Mouse (Mus musculus) midbrain, embryonic 10.5 days (tissue): ENCODE data around the gene Hmces. TPM values are rescaled to one million over a fixed set of nuclear protein-coding genes. Genes with fewer than 3 reads are reported as not detected.

Experiments
- DNase-seq: peaks from one replicate; pipeline ENCODE4 v3.0.0-alpha.2; 2017; ENCODE audit warnings: low spot score
- H3K27ac ChIP-seq: fragments of 300-500 bp; sonication (generic); replicated peaks from 2 replicates; pipeline ENCODE4 v1.5.1; 2016; ENCODE audit warnings: mild to moderate bottlenecking
- H3K27me3 ChIP-seq: fragments of 300-500 bp; sonication (generic); 2 replicates; pipeline ENCODE4 v1.6.1; 2016; ENCODE audit warnings: low read depth, mild to moderate bottlenecking; ENCODE audit not compliant: poor library complexity, severe bottlenecking
- H3K36me3 ChIP-seq: fragments of 300-500 bp; sonication (generic); 2 replicates; pipeline ENCODE4 v1.6.1; 2016; ENCODE audit warnings: mild to moderate bottlenecking, moderate library complexity
- H3K4me1 ChIP-seq: fragments of 300-500 bp; sonication (generic); 2 replicates; pipeline ENCODE4 v1.6.1; 2016
- H3K4me3 ChIP-seq: fragments of 300-500 bp; sonication (generic); 2 replicates; pipeline ENCODE4 v1.5.1; 2016; ENCODE audit warnings: mild to moderate bottlenecking, moderate library complexity
- H3K9me3 ChIP-seq: fragments of 300-500 bp; sonication (generic); replicated peaks from 2 replicates; pipeline ENCODE4 v1.6.1; 2016; ENCODE audit warnings: mild to moderate bottlenecking
- WGBS: fragments of 180-500 bp; shearing (Covaris S2); methylation state at CpG from one replicate; pipeline ENCODE4 v1.1.7; 2016; 5-methylcytosine and 5-hydroxymethylcytosine counted together
- polyA plus RNA-seq: library from polyadenylated mRNA; unstranded; fragments of >200 nt; fragmentation: Nextera tagmentation; extraction: Ambion mirVana; gene quantifications from 2 replicates; pipeline ENCODE4 v1.2.1, GENCODE M21; 2016

Hmces gene
- polyA plus RNA-seq, 1 experiment from 2014 or later = 56.8 TPM

DNA sequence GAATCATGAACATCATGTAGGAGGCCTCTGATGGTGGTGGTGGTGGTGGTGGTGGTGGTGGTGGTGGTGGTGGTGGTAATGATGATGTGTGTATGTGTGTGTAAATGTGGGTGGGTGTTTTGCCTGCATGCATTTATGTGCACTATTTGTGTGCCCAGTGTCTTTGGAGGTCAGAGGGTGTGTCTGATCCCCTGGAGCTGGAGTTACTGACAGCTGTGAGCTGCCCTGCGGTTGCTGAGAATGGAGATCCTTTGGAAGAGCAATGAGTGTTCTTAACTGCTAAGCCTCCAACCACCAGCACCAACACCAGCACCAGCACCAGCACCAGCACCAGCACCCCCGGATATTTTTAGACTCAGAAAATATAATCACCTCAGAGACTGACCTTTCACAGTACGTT lies 31.5 kb upstream of the Hmces start:
- Histone ChIP-seq H3K36me3 (no peaks in the 10 kb centered on the region), H3K27ac (no peak overlapping the region), H3K4me1 (no peaks in the 10 kb centered on the region), H3K9me3 (no peaks in the 10 kb centered on the region), H3K27me3 (no peaks in the 10 kb centered on the region), H3K4me3 (no peak overlapping the region)
- no peak for DNase-seq
- WGBS = 87% methylated on average over 3 of the region's 3 CpGs

DNA sequence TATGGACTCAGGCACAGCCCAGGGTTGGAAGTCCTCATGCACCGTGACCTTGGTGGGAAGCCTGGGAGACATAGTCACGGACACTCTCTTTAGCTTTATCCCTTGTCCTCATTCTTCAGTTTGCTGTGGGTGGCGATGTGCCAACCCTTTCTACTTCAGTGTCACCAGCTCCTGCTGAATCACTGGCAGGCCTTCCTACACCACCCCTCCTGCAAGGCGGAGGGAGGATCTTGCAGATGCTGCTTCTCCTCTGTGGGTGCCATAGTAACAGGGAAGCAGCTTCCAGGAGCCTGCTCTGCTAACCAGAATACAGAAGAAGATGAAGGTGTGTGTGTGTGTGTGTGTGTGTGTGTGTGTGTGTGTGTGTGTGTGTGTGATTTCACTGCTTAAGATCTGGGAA lies 30.9 kb upstream of the Hmces start:
- Histone ChIP-seq H3K4me3 (no peak overlapping the region), H3K27ac (no peak overlapping the region), H3K9me3 (no peaks in the 10 kb centered on the region), H3K36me3 (no peaks in the 10 kb centered on the region), H3K27me3 (no peaks in the 10 kb centered on the region), H3K4me1 (no peaks in the 10 kb centered on the region)
- no peak for DNase-seq
- 71% methylated on average over 4 of the region's 4 CpGs for WGBS

DNA sequence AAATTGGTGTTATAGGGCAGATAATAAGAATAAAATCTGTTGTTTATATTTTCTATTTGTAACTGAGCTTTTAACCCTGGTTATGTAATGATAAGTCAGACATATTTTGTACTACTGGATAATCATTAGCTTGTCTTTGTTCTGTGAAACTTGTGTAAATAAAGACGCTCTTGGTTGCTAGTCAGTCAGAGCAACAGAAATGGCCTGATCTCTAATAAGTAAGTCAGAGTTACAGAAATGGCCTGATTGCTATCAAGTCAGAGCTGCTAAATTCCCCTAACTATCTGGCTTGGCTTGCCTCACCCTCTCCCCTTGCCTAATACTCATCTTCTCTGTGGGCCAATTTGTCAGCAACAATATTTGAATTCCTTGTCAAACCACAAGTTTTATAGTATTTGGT lies 27.0 kb upstream of the Hmces start:
- H3K36me3 ChIP-seq = peaks cover 28% of the 10 kb centered on the region
- H3K27me3 ChIP-seq = no peaks in the 10 kb centered on the region
- no peak overlapping the region for H3K27ac ChIP-seq
- H3K4me3 ChIP-seq = no peak overlapping the region
- 84% methylated on average over 1 of the region's 1 CpGs for WGBS
- no peak for DNase-seq
- H3K9me3 ChIP-seq = no peaks in the 10 kb centered on the region
- peaks cover 11% of the 10 kb centered on the region for H3K4me1 ChIP-seq

DNA sequence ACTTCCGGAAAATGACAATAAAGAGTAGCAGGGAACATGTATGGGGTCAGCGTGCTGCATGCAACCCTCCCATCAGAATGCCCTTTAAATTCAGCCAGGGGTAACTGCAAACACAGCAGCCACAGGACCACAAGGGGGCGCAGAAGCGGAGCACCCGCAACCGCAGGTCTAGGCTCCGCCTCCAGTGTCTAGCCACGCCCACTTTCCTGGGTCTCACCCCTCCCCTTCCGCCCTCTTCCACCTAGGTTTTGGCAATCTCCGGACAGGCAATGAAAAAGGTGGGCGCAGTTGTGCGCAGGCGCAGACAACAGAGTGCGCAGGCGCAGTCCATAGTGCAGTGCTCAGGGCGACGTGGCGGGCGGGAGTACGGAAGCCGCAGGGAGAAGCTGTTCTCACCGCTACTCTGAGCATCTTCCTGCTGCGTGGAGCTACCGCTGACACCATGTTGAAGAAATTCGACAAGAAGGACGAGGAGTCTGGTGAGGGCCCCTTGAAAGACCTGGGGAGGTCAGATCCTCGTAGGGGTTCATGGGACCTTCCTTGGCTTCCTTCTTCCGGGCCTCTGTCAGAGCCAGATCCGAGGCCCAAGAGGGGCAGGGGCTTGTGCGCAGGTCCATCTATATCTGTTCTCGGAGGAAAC lies 26.0 kb upstream of the Hmces start, which contains the start of gene Copg1:
Gene Copg1 (plus strand): TSS at position 221 of the 640 bp plus-strand sequence.
- Histone ChIP-seq H3K4me3 (peak within 1 kb of the TSS; percentile 74), H3K4me1 (peaks cover 11% of the 10 kb centered on the region), H3K9me3 (no peaks in the 10 kb centered on the region), H3K36me3 (peaks cover 38% of the 10 kb centered on the region), H3K27me3 (no peaks in the 10 kb centered on the region), H3K27ac (peak within 1 kb of the TSS; percentile 89)
- WGBS = under 1% methylated on average over 31 of the region's 31 CpGs
- peak; percentile 100 for DNase-seq

DNA sequence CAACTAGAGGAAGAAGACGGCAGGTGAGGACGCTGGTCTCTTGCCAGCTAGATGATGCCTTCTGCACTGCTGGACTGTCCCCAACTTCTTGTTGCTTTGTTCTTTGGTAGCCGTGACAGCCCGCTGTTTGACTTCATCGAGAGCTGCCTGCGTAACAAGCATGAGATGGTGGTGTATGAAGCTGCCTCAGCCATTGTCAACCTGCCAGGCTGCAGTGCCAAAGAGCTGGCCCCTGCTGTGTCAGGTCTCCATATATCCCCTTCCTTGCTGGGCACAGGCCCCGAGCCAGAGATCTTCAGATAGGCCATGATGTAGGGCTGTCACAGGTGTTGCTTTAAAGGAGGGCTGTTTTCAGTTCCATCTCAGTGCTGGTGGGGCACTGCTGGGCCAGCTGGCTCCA lies 19.8 kb upstream of the Hmces start:
- H3K4me3 ChIP-seq = no peak overlapping the region
- no peaks in the 10 kb centered on the region for H3K27me3 ChIP-seq
- no peak for DNase-seq
- no peak overlapping the region for H3K27ac ChIP-seq
- WGBS = 94% methylated on average over 7 of the region's 7 CpGs
- H3K4me1 ChIP-seq = peaks cover 2% of the 10 kb centered on the region
- peaks cover 98% of the 10 kb centered on the region for H3K36me3 ChIP-seq
- no peaks in the 10 kb centered on the region for H3K9me3 ChIP-seq

DNA sequence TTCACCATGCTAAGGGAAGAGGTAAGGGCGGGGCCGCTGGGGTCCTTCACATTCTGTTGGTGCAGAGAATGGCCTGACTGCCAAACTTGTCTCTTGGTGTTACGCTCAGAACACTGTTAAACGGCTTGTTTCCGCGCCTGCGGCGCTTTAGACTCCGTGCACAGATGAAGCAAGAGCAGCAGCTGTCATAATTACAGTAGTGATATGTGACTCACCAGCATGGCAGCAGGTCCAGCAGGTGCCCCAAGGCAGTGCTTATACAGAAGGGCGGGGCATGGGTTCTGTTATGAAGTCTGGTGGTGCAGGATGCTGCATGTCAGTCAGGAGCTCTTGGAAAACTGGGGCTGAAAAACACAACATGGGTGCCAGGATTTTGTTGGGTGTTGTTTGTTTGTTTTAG lies 15.7 kb upstream of the Hmces start:
- H3K4me1 ChIP-seq = no peaks in the 10 kb centered on the region
- H3K36me3 ChIP-seq = peaks cover 99% of the 10 kb centered on the region
- 95% methylated on average over 10 of the region's 10 CpGs for whole genome bisulfite sequencing
- no peaks in the 10 kb centered on the region for H3K9me3 ChIP-seq
- H3K4me3 ChIP-seq = no peak overlapping the region
- no peak for DNase-seq
- H3K27me3 ChIP-seq = no peaks in the 10 kb centered on the region
- no peak overlapping the region for H3K27ac ChIP-seq

DNA sequence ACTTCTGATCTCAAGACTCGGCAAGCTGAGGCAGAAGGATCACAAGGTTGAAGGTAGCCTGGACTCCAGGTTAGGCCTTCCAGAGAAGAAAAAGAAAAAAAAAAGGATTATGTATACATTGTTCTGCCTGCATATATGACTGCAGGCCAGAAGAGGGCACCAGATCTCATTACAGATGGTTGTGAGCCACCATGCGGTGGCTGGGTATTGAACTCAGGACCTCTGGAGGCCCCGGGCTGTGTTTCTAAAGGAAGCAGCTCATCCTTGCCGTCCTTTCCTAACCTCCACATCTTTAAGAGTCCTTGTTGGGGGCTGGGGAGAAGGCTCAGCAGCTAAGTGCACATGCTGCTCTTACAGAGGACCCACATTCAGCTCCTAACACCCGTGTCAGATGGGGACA lies 7.1 kb upstream of the Hmces start:
- Histone ChIP-seq H3K27ac (no peak overlapping the region), H3K36me3 (peaks cover 98% of the 10 kb centered on the region), H3K27me3 (no peaks in the 10 kb centered on the region), H3K9me3 (no peaks in the 10 kb centered on the region), H3K4me1 (no peaks in the 10 kb centered on the region), H3K4me3 (no peak overlapping the region)
- 71% methylated on average over 5 of the region's 5 CpGs for WGBS
- DNase-seq = no peak

DNA sequence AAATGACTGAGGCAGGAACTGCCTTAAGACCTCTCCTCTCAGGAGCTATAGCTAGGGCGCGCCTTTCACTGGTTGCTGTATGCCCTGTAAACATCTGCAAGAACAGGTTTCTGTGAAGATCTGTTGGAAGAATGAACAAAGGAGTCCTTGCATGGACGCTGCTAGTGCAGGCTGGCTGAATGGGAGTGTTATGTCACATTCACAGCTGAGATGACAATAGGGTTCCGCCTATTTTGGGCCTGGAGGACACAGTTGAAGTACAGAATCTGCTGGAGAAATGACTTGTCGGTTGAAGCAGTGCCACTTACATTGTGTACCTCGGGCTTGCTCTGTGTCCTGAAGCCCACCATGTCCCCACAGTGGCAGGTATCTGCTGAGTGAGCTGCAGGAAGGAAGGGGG lies 4.6 kb upstream of the Hmces start:
- no peak overlapping the region for H3K4me3 ChIP-seq
- H3K36me3 ChIP-seq = peaks cover 90% of the 10 kb centered on the region
- 90% methylated on average over 6 of the region's 6 CpGs for WGBS
- H3K4me1 ChIP-seq = peaks cover 7% of the 10 kb centered on the region
- H3K27me3 ChIP-seq = no peaks in the 10 kb centered on the region
- no peak for DNase-seq
- H3K27ac ChIP-seq = no peak overlapping the region
- H3K9me3 ChIP-seq = no peaks in the 10 kb centered on the region

DNA sequence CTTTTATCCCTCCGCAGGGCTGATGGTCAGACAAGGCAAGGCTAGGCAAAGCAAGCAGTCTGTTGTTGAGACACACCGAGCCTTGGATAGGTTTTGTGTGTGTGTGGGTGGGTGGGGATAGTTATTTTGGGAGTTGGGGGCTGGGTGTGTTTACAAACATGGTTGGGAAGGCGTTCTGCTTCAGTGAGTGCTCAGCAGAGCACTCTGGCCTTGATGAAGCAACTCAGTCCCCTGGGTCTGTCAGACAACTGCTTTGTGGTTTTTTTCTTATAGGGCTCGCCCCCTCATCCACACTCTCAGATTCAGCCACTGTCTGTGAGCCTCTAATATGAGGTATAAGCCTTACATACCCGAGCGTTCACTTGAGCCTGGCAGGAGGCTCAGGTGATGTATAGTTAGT lies 2.2 kb upstream of the Hmces start:
- 91% methylated on average over 6 of the region's 6 CpGs for WGBS
- no peak for DNase-seq
- Histone ChIP-seq H3K9me3 (no peaks in the 10 kb centered on the region), H3K27ac (no peak overlapping the region), H3K36me3 (peaks cover 75% of the 10 kb centered on the region), H3K4me3 (no peak overlapping the region), H3K4me1 (peaks cover 19% of the 10 kb centered on the region), H3K27me3 (no peaks in the 10 kb centered on the region)

DNA sequence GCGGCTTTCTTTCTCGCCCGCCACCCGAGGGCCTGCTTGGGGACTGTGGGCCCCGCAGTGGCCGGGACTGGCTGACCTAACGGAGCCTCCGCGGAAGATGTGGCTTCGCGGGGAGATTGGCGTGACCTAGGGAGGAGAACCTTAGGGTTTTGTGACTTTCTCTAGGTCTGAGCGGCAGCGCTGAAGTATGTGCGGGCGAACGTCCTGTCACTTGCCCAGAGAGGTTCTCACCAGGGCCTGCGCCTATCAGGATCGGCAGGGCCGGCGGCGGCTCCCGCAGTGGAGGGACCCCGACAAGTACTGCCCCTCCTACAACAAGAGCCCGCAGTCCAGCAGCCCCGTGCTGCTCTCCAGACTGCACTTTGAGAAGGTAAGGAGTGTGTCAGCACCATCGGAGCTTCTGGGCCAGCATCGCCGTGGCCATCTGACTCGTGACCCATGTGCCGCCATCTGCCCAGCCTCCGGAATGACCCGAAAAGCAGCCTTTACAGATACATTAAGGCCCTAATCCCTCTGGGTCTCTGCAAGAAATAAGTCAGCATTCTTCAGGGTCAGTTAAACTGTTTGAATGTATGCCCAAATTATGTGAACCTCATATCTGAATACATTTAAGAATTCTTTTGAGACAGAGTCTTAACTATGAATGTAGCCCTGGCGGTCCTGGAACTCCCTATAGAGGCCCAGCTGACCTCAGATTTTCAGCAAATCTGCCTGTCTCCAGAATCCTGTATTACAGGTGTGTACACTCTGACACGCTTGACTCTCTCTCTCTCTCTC lies 779 bp downstream of the Hmces start:
- Histone ChIP-seq H3K27ac (peak overlapping the region; percentile 89), H3K36me3 (peaks cover 75% of the 10 kb centered on the region), H3K4me3 (peak overlapping the region; percentile 76), H3K9me3 (no peaks in the 10 kb centered on the region), H3K27me3 (no peaks in the 10 kb centered on the region), H3K4me1 (peaks cover 19% of the 10 kb centered on the region)
- DNase-seq = peak; percentile 68
- 4% methylated on average over 35 of the region's 35 CpGs for WGBS

DNA sequence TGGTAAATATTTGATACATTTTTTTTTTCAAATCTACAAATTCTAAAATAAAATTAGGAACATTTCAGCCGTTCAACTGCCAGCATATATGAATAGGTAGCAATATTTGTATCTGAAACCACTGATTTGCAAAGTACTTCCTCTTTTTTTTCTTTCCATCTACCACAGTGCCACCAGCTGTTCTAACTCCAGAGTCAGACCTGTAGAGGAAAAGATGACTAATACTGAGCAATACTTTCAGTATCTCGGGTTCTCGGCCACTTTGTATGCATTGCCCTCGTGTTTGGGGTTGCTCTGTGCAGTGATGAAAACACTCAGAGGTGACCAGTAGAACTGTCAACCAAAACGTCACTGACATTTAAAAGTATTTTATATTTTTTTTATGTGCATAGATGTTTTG lies 2.2 kb downstream of the Hmces start:
- peaks cover 19% of the 10 kb centered on the region for H3K4me1 ChIP-seq
- no peak overlapping the region for H3K27ac ChIP-seq
- H3K27me3 ChIP-seq = no peaks in the 10 kb centered on the region
- DNase-seq = no peak
- WGBS = 92% methylated on average over 5 of the region's 5 CpGs
- peaks cover 75% of the 10 kb centered on the region for H3K36me3 ChIP-seq
- no peaks in the 10 kb centered on the region for H3K9me3 ChIP-seq
- no peak overlapping the region for H3K4me3 ChIP-seq

DNA sequence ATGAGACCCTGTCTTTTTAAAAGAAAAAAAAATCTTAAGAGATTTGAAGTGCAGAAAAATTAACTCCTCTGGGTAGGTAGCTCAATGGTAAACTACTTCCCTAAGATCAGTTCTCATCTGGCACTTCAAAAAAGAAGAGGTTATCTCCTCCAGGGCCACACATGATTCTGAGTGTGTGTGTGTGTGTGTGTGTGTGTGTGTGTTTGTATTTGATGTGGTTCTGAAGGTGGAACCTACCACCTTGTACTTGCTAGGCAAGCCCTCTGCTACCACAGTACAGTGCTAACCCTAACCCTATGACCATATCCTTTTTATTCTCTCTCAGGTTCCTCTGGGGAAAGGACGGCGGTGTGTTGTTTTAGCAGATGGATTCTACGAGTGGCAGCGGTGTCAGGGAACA lies 7.5 kb downstream of the Hmces start:
- Histone ChIP-seq H3K27me3 (no peaks in the 10 kb centered on the region), H3K27ac (no peak overlapping the region), H3K36me3 (peaks cover 90% of the 10 kb centered on the region), H3K9me3 (no peaks in the 10 kb centered on the region), H3K4me1 (no peaks in the 10 kb centered on the region), H3K4me3 (no peak overlapping the region)
- no peak for DNase-seq
- whole genome bisulfite sequencing = 95% methylated on average over 4 of the region's 4 CpGs

DNA sequence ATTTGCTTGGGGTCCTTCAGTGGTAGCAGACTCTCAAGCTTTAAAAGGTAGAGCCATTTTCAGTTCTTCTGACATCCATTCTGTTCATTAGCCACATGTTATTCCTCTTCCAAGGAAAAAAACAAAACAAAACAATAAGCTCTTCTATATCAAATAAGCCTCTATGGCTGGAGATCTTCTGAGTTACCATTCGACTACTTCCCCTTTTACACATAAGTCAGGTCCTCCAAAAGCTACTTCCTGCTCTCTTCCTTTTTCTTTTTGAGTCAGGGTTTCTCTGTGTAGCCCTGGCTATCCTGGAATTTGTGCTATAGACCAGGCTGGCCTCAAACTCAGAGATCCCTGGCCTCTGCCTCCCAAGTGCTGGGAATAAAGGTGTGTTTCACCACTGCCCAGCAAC lies 9.9 kb downstream of the Hmces start:
- no peaks in the 10 kb centered on the region for H3K27me3 ChIP-seq
- H3K36me3 ChIP-seq = peaks cover 81% of the 10 kb centered on the region
- no peak overlapping the region for H3K27ac ChIP-seq
- no peaks in the 10 kb centered on the region for H3K9me3 ChIP-seq
- WGBS = 95% methylated on average over 1 of the region's 1 CpGs
- H3K4me1 ChIP-seq = no peaks in the 10 kb centered on the region
- DNase-seq = no peak
- H3K4me3 ChIP-seq = no peak overlapping the region
